Mouse (Mus musculus) intestine, embryonic 14.5 days (tissue): ENCODE data around the gene Mex3a. TPM values are rescaled to one million over a fixed set of nuclear protein-coding genes. Genes with fewer than 3 reads are reported as not detected.
A peak's percentile ranks its signal among the peaks of the same experiment; 100 is the strongest.

Experiments used
- ATAC-seq: fragments of 200-750 bp; cut with Nextera tagmentation; replicated peaks from 2 replicates; pipeline ENCODE4 v1.8.0; 2017; ENCODE audit warnings: low read depth, moderate number of reproducible peaks, moderate TSS enrichment, moderate library complexity; ENCODE audit not compliant: low FRiP score, low TSS enrichment
- DNase-seq: peaks from one replicate; pipeline ENCODE4 v3.0.0-alpha.2; 2018; ENCODE audit warnings: low spot score
- H3K27ac ChIP-seq: fragments of 300-500 bp; sonication (generic); 2 replicates; pipeline ENCODE4 v1.5.1; 2014; ENCODE audit warnings: low read depth, mild to moderate bottlenecking, control low read depth
- H3K27me3 ChIP-seq: fragments of 300-500 bp; sonication (generic); replicated peaks from 2 replicates; pipeline ENCODE4 v1.6.1; 2014; ENCODE audit warnings: low read length, control low read depth; ENCODE audit not compliant: control insufficient read depth, insufficient read depth
- H3K36me3 ChIP-seq: fragments of 300-500 bp; sonication (generic); 2 replicates; pipeline ENCODE4 v1.6.1; 2014; ENCODE audit warnings: low read length, control low read depth; ENCODE audit not compliant: control insufficient read depth, insufficient read depth
- H3K4me1 ChIP-seq: fragments of 300-500 bp; sonication (generic); replicated peaks from 2 replicates; pipeline ENCODE4 v1.6.1; 2014; ENCODE audit warnings: low read length, control low read depth, mixed read lengths; ENCODE audit not compliant: control insufficient read depth, insufficient read depth
- H3K4me2 ChIP-seq: fragments of 300-500 bp; sonication (generic); 2 replicates; pipeline ENCODE4 v1.6.1; 2014; ENCODE audit warnings: low read length
- H3K4me3 ChIP-seq: fragments of 300-500 bp; sonication (generic); 2 replicates; pipeline ENCODE4 v1.5.1; 2014; ENCODE audit warnings: low read depth, low read length, control low read depth, mixed read lengths
- H3K9ac ChIP-seq: fragments of 300-500 bp; sonication (generic); 2 replicates; pipeline ENCODE4 v1.6.1; 2014; ENCODE audit warnings: mild to moderate bottlenecking, low read length
- H3K9me3 ChIP-seq: fragments of 300-500 bp; sonication (generic); 2 replicates; pipeline ENCODE4 v1.6.1; 2016; ENCODE audit warnings: low read length, control low read depth; ENCODE audit not compliant: control insufficient read depth
- whole genome bisulfite sequencing: fragments of 180-500 bp; shearing (Covaris S2); extraction: QIAGEN DNeasy Blood & Tissue Kit; methylation state at CpG from one replicate; pipeline ENCODE4 v1.1.7; 2014; 5-methylcytosine and 5-hydroxymethylcytosine counted together
- polyA plus RNA-seq: library from polyadenylated mRNA; unstranded; fragments of >200 nt; fragmentation: Nextera tagmentation; extraction: Ambion mirVana; gene quantifications from 2 replicates; pipeline ENCODE4 v1.2.1, GENCODE M21; 2014

Mex3a gene
- polyA plus RNA-seq, 1 experiment from 2014 or later: 19.8 TPM

DNA sequence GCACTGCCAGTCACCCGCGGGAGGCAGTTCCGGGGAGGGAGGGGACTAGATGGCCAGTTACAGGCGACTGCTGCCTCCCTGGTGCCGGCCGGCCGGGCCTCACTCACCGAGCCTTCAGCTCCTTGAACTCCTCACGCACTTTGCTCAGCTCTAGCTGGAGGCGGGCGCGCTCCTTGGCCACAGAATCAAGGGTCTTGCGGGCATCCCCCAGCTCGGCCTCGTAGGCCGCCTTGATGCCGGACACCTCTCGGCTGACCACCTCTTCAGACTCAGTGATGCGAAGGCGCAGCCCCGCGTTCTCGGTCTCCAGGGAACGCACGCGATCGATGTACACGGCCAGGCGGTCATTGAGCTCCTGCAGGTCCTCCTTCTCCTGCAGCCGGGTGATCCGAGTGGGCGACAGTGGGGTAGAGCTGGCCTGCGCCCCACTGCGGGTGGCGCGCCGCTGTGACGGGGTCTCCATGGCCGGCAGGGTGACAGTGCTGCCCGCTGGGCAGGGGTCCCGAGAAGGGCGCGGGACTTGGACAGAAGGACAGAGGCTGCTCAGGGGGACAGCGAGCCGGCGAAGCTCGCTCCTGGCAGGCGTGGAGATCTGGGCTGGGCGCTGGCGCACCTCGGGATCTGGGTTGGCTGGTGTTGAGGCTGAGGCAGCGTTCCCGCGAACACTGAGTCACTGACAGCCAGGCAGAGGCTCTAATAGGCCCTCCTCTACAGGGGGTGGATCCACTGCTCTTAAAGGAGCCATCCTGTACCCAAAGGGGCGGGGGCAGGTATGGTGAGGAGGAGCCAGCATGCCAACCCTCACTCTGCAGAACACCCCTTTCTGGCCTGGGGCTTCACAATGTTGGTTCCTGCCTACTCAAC lies 29.3 kb upstream of the Mex3a start:
- Histone ChIP-seq H3K4me2 (peak overlapping the region; percentile 97), H3K9me3 (no peaks in the 10 kb centered on the region), H3K27me3 (no peaks in the 10 kb centered on the region), H3K27ac (peak overlapping the region; percentile 62), H3K4me3 (peak overlapping the region; percentile 70), H3K9ac (peak overlapping the region; percentile 76), H3K36me3 (no peaks in the 10 kb centered on the region), H3K4me1 (peaks cover 21% of the 10 kb centered on the region)
- peak; percentile 87 for ATAC-seq
- DNase-seq: peak; percentile 85
- WGBS: under 1% methylated on average over 55 of the region's 55 CpGs

DNA sequence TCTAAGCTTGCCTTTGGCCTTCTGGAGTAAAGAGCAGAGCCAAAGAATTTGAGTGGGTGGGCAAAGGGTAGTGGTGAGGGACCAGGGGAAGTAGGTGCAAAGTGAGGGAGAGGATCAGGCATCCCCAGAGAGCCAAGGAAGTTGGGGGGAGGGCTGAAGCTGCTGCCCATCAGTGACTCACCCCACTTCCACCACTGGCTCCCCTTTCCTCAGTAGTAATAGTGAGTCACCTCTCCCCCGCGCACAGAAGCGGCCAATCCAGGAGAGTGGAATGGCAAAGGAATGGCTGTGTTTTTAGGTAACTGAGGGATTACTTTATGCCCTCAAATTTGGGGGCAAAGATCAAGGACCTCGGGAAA lies 28.7 kb upstream of the Mex3a start:
- no peak overlapping the region for H3K9ac ChIP-seq
- ATAC-seq (no peak), DNase-seq (no peak)

DNA sequence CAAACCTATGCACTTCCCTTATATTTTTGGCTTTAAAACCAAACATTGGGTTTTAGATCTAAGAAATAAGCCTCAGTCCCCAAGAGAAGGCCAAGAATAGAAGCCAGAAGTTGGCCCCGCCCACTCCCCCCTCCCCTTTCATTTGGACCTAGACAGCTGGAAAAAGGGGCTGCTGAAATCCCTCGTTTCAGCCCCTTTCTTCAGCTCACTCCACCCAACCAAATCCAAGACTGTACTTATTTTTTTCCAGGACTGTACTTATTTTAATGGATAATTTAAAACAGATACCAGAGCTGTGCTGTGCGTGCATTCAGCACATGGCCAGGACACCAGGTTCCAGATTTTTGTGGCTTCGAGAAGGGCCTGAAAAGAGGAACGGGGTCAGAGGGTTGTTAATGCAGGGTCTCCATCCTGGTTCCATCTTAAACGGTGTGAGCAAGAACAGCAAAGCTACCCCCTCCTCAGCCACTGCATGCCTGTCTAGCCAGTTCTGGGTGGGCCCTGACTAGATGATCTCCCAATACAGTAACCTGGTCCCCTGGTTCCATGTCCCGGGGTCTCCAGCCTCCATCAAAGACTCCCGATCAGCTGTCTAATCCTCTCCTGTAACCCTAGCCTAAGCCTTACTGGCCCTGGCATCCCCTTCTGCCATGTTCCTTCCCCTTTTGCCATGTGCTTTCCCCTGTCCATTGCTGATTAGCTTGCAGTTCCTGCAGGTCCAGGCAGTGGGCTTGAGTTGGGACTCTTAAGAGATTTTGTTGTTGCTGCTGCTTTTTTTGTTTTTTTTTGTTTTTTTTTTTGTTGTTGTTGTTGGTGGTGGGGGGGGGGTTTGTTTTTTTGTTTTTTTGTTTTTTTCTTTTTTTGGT lies 28.1 kb upstream of the Mex3a start:
- ATAC-seq (no peak), DNase-seq (no peak)
- H3K36me3 ChIP-seq: no peaks in the 10 kb centered on the region
- H3K4me3 ChIP-seq: no peak overlapping the region
- H3K27ac ChIP-seq: peak overlapping the region; percentile 62; the same call in 1 of the 2 replicates
- no peak overlapping the region for H3K9ac ChIP-seq
- H3K4me2 ChIP-seq: no peak overlapping the region
- peaks cover 22% of the 10 kb centered on the region for H3K4me1 ChIP-seq
- no peaks in the 10 kb centered on the region for H3K27me3 ChIP-seq
- no peaks in the 10 kb centered on the region for H3K9me3 ChIP-seq
- WGBS: 49% methylated on average over 8 of the region's 8 CpGs

More for the DNA sequence above, 28.7 kb upstream of the Mex3a start:
- no peaks in the 10 kb centered on the region for H3K9me3 ChIP-seq
- no peaks in the 10 kb centered on the region for H3K36me3 ChIP-seq
- peak overlapping the region; percentile 97 for H3K4me2 ChIP-seq
- H3K27me3 ChIP-seq: no peaks in the 10 kb centered on the region
- H3K27ac ChIP-seq: peak overlapping the region; percentile 62; the same call in 1 of the 2 replicates
- H3K4me3 ChIP-seq: peak overlapping the region; percentile 70; the same call in 1 of the 2 replicates
- WGBS: 22% methylated on average over 4 of the region's 4 CpGs
- H3K4me1 ChIP-seq: peaks cover 21% of the 10 kb centered on the region

DNA sequence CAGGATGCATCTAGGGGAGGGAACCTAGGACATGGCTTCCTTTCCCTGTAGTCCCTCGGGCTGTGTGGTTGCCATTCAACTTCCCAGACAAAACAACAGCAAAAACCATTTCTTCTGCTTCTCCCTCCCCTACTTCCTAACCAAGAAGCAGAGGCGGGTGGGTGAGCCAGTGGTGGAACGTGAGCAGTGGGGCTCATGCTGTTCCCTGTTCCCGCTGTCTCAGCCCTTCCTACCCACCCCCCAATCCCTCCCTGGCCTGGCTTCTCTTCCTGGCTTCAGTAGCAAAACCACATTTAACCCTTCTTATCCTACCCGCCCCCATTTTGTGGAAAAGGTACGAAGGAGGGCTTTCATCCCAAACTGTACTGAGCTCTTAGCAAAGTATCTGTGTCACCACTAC lies 27.1 kb upstream of the Mex3a start:
- no peak for DNase-seq

DNA sequence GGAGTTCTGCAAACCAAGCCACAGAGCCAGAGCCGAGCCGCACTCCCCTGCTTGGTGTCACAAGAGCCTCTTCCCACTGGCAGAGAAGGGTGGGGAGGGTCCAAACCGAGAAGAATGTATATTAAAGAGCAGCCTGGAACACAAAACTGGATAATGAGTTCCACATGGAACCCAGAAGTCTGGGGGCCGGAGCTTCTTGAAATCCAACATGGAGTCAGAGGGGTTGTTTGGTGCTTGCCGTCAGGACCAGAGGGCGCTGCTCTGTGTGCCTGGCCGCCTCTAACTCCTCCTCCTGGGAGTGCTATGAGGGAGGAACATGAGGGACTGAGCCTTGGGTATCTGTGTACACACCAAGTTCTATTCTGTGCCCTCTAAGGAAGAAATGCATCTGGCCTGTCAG lies 26.4 kb upstream of the Mex3a start:
- Histone ChIP-seq H3K27ac (no peak overlapping the region), H3K27me3 (no peaks in the 10 kb centered on the region), H3K4me1 (peaks cover 31% of the 10 kb centered on the region), H3K36me3 (no peaks in the 10 kb centered on the region), H3K4me3 (no peak overlapping the region), H3K4me2 (no peak overlapping the region), H3K9ac (no peak overlapping the region), H3K9me3 (no peaks in the 10 kb centered on the region)
- ATAC-seq: no peak
- 48% methylated on average over 7 of the region's 7 CpGs for WGBS
- DNase-seq: no peak

More for the DNA sequence above, 27.1 kb upstream of the Mex3a start:
- 73% methylated on average over 6 of the region's 6 CpGs for WGBS
- Histone ChIP-seq H3K9ac (no peak overlapping the region), H3K27ac (no peak overlapping the region), H3K4me2 (no peak overlapping the region), H3K36me3 (no peaks in the 10 kb centered on the region), H3K9me3 (no peaks in the 10 kb centered on the region), H3K4me3 (no peak overlapping the region), H3K4me1 (peaks cover 29% of the 10 kb centered on the region), H3K27me3 (no peaks in the 10 kb centered on the region)
- ATAC-seq: no peak

DNA sequence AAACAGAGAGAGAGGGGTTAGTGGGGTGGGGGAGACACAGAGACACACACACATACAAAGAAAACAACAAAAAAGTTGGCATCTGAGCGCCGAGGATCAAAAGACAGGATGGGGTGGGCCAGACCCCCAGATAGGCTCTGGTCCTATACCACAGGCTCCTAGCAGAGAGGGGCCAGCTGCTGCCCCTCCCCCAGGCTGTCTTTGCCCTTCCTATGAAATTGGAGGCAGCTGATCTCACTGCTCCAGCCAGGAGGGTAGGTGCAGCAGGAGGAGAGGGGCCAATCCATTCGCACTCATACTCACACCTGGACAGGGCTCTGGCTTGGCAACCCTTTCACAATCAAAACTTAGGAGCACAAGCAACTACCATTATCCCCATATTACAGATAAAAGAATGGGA lies 22.9 kb upstream of the Mex3a start:
- WGBS: 65% methylated on average over 3 of the region's 3 CpGs

DNA sequence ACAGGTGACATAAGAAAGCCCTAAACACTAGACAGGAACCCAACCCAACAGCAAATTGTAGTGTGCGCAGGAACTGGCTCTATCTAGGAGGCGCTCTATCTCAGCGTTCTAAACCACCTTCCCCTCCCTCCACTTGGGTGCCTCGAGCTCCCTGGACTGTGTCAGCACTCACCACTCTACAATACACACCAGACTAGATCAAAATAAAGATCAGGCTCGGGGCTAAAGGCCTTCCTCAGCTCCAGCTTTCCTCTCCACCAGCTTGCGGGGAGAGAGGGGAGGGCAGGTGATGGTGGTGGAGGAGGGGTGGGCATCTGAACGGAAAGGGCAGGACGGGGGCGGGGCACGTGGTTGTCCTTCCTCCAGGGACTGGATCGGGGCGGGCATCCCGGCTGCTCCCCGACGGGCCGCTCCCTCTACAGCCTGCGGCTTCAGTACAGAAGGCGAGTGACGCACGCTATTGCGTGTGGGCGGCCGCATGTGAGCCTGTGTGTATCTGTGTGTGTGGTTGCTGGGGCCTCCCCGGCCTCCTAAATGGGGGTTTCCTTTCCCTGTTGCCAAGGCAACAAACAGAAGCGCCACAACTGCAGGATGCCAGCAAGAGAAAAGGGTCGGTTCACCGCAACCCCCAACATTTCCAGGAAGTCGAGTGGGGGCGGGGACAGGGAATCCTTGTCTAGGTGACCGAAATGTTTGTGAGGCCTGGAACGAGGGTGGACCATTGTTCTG lies 22.3 kb upstream of the Mex3a start, which contains the start of gene Lmna:
Gene Lmna, minus strand, starts transcription at position 265 of the 729 bp plus-strand sequence.
- no peaks in the 10 kb centered on the region for H3K27me3 ChIP-seq
- no peaks in the 10 kb centered on the region for H3K36me3 ChIP-seq
- peak; percentile 95 for ATAC-seq
- H3K9me3 ChIP-seq: no peaks in the 10 kb centered on the region
- WGBS: 2% methylated on average over 31 of the region's 31 CpGs
- H3K4me3 ChIP-seq: peak within 1 kb of the TSS; percentile 43
- H3K27ac ChIP-seq: peak within 1 kb of the TSS; percentile 94
- H3K9ac ChIP-seq: peak within 1 kb of the TSS; percentile 54
- DNase-seq: peak; percentile 95
- H3K4me1 ChIP-seq: peaks cover 22% of the 10 kb centered on the region
- peak within 1 kb of the TSS; percentile 62 for H3K4me2 ChIP-seq

More for the DNA sequence above, 22.9 kb upstream of the Mex3a start:
- Histone ChIP-seq H3K27ac (peak overlapping the region; percentile 94), H3K36me3 (no peaks in the 10 kb centered on the region), H3K4me3 (peak overlapping the region; percentile 43; the same call in 1 of the 2 replicates), H3K27me3 (no peaks in the 10 kb centered on the region), H3K4me1 (peaks cover 22% of the 10 kb centered on the region), H3K9ac (peak overlapping the region; percentile 54), H3K4me2 (peak overlapping the region; percentile 62), H3K9me3 (no peaks in the 10 kb centered on the region)
- DNase-seq (no peak), ATAC-seq (no peak; the same call in 1 of the 2 replicates)
